Mouse (Mus musculus) hindbrain, embryonic 10.5 days (tissue): Measurements from ENCODE around the gene Smim17. TPM values are rescaled to one million over a fixed set of nuclear protein-coding genes. Genes with fewer than 3 reads are reported as not detected.
"Not testable (repeated sequence)": the region's sequence is repeated elsewhere in the genome, so short reads cannot be mapped to it uniquely, and the experiment has no call there.

ENCODE experiments used
- DNase-seq: peaks from one replicate; pipeline ENCODE4 v3.0.0-alpha.2; 2017; ENCODE audit warnings: low spot score
- H3K27ac ChIP-seq: fragments of 300-500 bp; sonication (generic); 2 replicates; pipeline ENCODE4 v1.5.1; 2016; ENCODE audit warnings: mild to moderate bottlenecking, moderate library complexity
- H3K27me3 ChIP-seq: fragments of 300-500 bp; sonication (generic); 2 replicates; pipeline ENCODE4 v1.6.1; 2016; ENCODE audit warnings: mild to moderate bottlenecking; ENCODE audit not compliant: poor library complexity, insufficient read depth, severe bottlenecking
- H3K36me3 ChIP-seq: fragments of 300-500 bp; sonication (generic); 2 replicates; pipeline ENCODE4 v1.6.1; 2016; ENCODE audit warnings: mild to moderate bottlenecking, moderate library complexity
- H3K4me1 ChIP-seq: fragments of 300-500 bp; sonication (generic); replicated peaks from 2 replicates; pipeline ENCODE4 v1.6.1; 2016; ENCODE audit warnings: mild to moderate bottlenecking
- H3K4me3 ChIP-seq: fragments of 300-500 bp; sonication (generic); 2 replicates; pipeline ENCODE4 v1.5.1; 2016; ENCODE audit warnings: mild to moderate bottlenecking, moderate library complexity
- H3K9me3 ChIP-seq: fragments of 300-500 bp; sonication (generic); 2 replicates; pipeline ENCODE4 v1.6.1; 2016; ENCODE audit warnings: mild to moderate bottlenecking, moderate library complexity
- WGBS: fragments of 180-500 bp; shearing (Covaris S2); methylation state at CpG from one replicate; pipeline ENCODE4 v1.1.7; 2016; 5-methylcytosine and 5-hydroxymethylcytosine counted together
- polyA plus RNA-seq: library from polyadenylated mRNA; unstranded; fragments of >200 nt; fragmentation: Nextera tagmentation; extraction: Ambion mirVana; gene quantifications from 2 replicates; pipeline ENCODE4 v1.2.1, GENCODE M21; 2016

The Smim17 gene
- 0.29 and 1.2 TPM in 2 replicates for polyA plus RNA-seq

DNA sequence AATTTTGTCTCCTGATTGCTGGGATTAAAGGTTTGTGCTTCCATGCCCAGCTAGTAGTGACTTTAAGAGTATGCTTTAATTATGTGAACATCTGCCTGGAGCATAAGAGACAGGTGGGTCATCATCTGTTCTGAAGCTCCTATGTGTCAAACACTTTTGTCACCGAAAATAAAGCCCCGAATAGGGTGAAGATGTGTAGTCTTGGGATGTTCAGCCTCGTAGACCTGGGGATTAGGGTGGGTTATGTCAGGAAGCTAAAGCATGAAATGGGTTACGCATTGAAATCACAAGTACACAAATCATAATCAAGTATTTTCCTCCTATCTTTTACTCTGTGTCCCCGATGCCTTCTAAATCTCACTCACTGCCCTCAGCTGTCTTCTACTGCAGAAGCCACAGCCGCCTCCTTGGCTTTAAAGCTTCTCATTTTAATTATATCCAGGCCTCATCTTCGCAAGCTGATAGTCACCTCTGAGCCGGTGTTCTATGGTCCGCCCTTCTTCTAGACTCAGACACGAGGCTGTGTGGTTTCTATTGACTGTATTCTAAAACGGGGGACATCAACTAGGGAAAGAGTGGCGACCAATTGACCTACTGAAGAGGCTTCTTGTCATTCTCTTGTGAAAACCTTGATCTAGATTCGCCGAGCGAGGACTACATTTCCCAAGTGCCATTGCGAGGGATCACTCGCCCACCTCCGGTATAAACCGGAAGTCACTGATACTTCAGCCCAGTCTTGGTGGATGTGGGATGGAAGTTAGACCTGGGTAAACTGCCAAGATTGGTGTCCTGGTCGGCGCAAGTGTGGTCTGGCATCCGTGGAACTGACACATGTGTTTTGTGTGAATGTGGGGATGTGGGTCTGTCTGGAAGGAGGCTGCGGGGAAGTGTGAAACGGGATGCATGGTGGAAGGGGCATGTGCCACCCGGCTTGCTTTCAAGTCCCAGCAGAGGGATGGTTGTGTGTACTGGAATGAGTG lies at the start of gene Smim17:
TSS of gene Smim17 (plus strand) at position 720 of the 980 bp plus-strand sequence.
- Histone ChIP-seq H3K4me3 (peak within 1 kb of the TSS; percentile 58), H3K27me3 (no peaks in the 10 kb centered on the region), H3K9me3 (peaks cover 4% of the 10 kb centered on the region; the same call in 1 of the 2 replicates), H3K27ac (peak within 1 kb of the TSS; percentile 77), H3K4me1 (peaks cover 7% of the 10 kb centered on the region; the same call in 1 of the 2 replicates), H3K36me3 (peaks cover 25% of the 10 kb centered on the region)
- peak; percentile 66 for DNase-seq
- 30% methylated on average over 25 of the region's 25 CpGs for WGBS

DNA sequence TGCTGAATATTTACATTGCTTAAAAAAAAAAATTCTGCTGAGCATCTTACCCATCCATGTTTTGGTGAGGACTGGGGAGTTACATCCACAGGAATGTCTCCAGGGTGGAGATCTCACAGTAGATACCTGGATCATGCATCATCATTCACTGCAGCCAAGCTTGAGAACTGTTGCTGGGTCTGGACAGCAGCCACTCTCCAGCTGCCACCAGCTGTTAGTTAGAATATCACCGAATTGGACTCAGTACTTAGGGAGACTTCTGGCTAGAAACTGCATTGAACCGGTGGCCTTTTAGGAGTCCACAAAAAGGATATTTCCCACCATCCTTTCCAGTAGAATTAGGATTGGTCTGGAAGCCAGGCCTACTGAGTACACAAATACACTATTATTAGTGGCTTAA lies 40.4 kb upstream of the Smim17 start:
- H3K27me3 ChIP-seq, result no peaks in the 10 kb centered on the region

DNA sequence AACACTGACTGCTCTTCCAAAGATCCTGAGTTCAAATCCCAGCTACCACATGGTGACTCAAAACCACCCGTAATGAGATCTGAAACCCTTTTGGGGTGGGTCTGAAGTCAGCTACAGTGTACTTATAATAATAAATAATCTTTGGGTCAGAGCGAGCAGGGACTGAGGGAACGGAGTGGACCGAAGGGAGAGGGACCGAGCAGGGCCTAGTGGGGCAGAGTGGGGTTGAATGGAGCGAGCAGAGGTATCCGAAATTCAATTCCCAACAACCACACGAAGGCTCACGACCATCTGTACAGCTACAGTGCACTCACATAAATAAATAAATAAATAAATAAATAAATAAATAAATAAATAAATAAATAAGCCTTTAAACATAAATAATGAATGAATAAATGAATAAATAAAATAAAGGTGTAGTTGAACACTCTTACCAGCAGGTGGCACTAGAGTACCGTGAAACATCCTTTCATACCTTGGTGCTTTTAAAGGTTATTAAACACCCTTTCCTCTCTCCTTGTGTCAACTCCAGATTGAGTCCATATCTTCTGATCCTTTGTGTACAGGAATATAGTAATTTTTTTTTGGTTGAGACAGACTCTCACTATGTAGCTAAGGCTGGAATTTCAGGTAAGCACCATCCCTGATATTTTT lies 39.5 kb upstream of the Smim17 start:
- peaks cover 6% of the 10 kb centered on the region for H3K36me3 ChIP-seq
- H3K4me3 ChIP-seq, result no peak overlapping the region
- H3K9me3 ChIP-seq, result no peaks in the 10 kb centered on the region
- H3K4me1 ChIP-seq, result peaks cover 16% of the 10 kb centered on the region
- DNase-seq, result no peak
- 51% methylated on average over 10 of the region's 10 CpGs for WGBS
- H3K27ac ChIP-seq, result no peak overlapping the region
- no peaks in the 10 kb centered on the region for H3K27me3 ChIP-seq

More for the DNA sequence above, 40.4 kb upstream of the Smim17 start:
- no peak for DNase-seq
- Histone ChIP-seq H3K9me3 (no peaks in the 10 kb centered on the region), H3K27ac (no peak overlapping the region), H3K4me1 (peaks cover 10% of the 10 kb centered on the region; the same call in 1 of the 2 replicates), H3K36me3 (peaks cover 16% of the 10 kb centered on the region), H3K4me3 (no peak overlapping the region)
- 69% methylated on average over 2 of the region's 2 CpGs for WGBS

DNA sequence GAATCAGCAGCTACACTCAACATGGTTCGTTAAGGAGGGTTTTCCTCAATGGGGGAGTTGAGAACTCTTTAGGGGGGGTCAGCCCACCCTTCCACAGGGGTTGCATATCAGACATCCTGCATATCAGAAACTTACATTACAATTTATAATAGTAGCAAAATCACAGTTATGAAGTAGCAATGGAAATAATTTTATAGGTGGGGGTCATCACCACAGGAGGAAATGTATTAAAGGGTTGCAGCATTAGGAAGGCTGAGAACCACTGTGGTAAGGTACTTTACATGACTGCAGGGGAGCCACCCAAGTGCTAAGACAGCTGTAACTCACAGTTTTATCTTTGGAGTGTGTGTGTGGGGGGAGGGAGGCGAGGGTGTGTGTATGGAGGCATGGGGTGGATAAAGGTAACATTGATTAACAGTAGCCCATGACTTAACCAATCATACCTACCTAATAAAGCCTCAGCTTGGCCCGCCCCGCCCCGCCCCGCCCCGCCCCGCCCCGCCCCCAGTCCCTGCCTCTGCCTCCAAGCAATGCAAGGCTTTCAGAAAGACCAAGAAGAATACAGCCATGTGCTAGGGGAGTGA lies 37.9 kb upstream of the Smim17 start:
- Histone ChIP-seq H3K4me3 (no peak overlapping the region), H3K27me3 (no peaks in the 10 kb centered on the region), H3K4me1 (peaks cover 16% of the 10 kb centered on the region), H3K9me3 (no peaks in the 10 kb centered on the region), H3K27ac (no peak overlapping the region), H3K36me3 (no peaks in the 10 kb centered on the region)
- WGBS, result 11% methylated on average over 9 of the region's 9 CpGs
- no peak for DNase-seq

DNA sequence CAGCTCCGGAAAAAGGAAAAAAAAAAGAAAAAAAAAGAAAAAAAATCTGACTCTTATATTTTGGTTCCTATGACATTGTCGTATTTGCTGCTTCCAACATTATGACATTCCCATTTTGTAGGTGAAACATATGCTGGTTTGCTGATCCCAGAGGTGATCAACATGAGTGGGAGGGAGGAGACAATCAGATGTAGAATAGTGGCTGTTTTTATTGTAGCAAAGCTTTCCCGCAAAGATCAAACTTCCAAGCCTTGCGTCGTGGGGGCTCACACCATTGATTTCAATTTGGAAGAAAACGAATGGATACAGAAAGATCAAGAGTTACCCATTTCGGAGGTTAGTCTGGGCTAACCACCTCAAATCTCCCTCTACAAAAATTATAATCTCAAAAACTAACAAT lies 36.8 kb upstream of the Smim17 start:
- H3K27ac ChIP-seq, result peak overlapping the region; percentile 90

DNA sequence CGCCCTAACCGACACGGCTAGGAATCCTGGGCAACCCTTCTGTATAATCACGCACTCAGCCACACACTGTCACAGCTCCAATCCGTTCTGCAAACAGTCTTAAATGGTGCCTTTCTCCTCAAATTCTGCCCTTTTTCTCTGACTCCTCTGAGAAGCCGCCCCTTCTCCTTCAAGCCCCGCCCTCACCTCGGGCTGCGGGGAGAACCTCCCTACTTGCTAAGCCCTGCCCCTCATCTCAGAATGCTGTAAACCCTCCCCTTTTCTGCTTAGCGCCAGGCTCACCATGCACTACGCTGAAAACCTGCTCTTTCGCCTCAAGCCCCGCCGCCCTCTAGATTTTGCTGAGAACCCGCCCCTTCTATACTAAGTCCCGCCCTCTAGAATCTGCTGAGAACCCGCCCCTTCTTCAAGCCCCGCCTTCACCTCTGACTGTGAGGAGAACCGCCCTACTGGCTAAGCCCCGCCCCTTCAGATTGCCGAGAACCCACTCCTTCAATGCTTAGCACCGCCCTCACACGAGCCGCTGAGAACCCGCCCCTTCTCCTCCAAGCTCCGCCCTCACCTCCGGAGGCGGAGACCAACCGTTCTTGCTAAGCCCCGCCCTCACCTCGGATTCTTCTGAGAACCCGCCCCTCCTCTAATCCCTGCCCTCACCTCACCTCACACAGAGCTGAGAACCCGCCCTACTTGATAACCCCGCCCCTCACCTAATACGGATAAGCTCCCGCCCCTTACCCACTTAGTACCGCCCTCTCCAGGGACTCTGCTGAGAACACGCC lies 36.1 kb upstream of the Smim17 start:
- under 1% methylated on average over 38 of the region's 38 CpGs for WGBS

More for the DNA sequence above, 36.8 kb upstream of the Smim17 start:
- DNase-seq, result no peak
- WGBS, result 30% methylated on average over 7 of the region's 7 CpGs
- Histone ChIP-seq H3K27me3 (no peaks in the 10 kb centered on the region), H3K4me3 (peak overlapping the region; percentile 59), H3K4me1 (peaks cover 16% of the 10 kb centered on the region), H3K36me3 (no peaks in the 10 kb centered on the region), H3K9me3 (no peaks in the 10 kb centered on the region)

DNA sequence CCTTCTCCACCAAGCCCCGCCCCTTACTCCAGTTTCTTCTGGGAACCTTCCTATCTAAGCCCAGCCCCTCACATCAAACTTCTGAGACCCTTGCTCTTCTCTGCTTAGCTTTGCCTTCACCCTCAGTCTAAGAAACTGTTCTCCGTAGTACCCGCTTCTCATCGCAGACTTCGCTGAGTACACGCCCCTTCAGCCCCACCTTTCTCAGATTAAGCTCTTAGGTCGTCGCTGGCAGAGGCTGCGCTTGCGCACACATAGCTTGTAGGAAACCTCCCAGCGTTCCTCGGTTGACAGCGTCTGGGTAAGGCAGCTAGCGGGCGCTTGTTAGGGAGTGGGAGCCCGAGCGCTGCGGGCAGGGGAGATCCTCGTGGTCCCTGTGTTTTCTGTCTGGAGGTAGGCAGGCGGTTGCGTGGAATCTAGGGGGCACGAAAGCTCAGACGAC lies 35.4 kb upstream of the Smim17 start, which contains the start of gene Zfp78:
TSS of gene Zfp78 (plus strand) at position 234 of the 442 bp plus-strand sequence.
- peaks cover 16% of the 10 kb centered on the region for H3K4me1 ChIP-seq
- peak within 1 kb of the TSS; percentile 90 for H3K27ac ChIP-seq
- WGBS, result under 1% methylated on average over 23 of the region's 23 CpGs
- H3K36me3 ChIP-seq, result no peaks in the 10 kb centered on the region
- no peaks in the 10 kb centered on the region for H3K27me3 ChIP-seq
- H3K4me3 ChIP-seq, result peak within 1 kb of the TSS; percentile 59
- peak; percentile 90 for DNase-seq
- no peaks in the 10 kb centered on the region for H3K9me3 ChIP-seq

More for the DNA sequence above, 36.1 kb upstream of the Smim17 start:
- Histone ChIP-seq H3K27me3 (no peaks in the 10 kb centered on the region), H3K4me1 (peaks cover 16% of the 10 kb centered on the region), H3K36me3 (no peaks in the 10 kb centered on the region), H3K9me3 (no peaks in the 10 kb centered on the region), H3K27ac (peak overlapping the region; percentile 90), H3K4me3 (peak overlapping the region; percentile 59)
- DNase-seq, result peak; percentile 98

DNA sequence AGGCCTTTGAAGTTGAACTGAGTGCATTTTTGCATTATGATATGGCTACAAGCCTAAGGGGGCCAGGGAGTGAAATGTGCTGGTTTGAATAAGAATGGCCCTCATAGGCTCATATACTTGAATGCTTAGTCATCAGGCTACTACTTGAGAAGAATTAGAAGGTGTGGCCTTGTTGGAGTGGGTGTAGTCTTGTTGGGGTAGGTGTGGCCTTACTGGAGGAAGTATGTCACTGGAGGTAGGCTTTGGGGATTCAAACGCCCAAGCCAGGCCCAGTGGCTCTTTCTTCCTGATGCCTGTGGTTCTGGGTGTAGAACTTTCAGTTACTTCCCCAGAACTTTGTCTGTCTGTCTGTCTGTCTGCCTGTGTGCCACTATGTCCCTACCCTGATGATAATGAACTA lies 33.8 kb upstream of the Smim17 start:
- no peak overlapping the region for H3K27ac ChIP-seq
- DNase-seq, result no peak
- peaks cover 16% of the 10 kb centered on the region for H3K4me1 ChIP-seq
- no peak overlapping the region for H3K4me3 ChIP-seq
- 77% methylated on average over 1 of the region's 1 CpGs for WGBS
- H3K36me3 ChIP-seq, result no peaks in the 10 kb centered on the region
- no peaks in the 10 kb centered on the region for H3K27me3 ChIP-seq
- no peaks in the 10 kb centered on the region for H3K9me3 ChIP-seq

DNA sequence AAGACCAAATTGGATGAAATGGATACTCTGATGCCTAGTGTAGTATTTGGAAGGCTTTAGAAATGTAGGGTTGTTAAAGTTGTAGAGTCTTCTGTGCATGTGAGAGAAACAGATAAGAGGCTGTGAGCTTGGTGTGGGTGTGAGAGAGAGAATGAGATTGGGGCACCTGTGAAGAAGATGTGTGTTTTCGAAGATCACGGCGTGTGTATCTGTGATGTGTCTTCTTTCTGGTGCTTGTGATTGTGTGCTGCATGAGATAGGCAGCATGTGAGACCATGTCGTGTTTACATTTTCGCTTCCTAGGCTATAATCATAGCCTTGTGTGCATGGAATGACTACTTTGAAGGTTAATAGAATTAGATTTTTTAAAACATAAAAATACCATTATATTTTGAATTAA lies 31.3 kb upstream of the Smim17 start:
- Histone ChIP-seq H3K4me1 (peaks cover 7% of the 10 kb centered on the region), H3K9me3 (no peaks in the 10 kb centered on the region), H3K36me3 (no peaks in the 10 kb centered on the region), H3K27me3 (no peaks in the 10 kb centered on the region), H3K4me3 (no peak overlapping the region), H3K27ac (no peak overlapping the region)
- WGBS, result 87% methylated on average over 5 of the region's 5 CpGs
- DNase-seq, result no peak

DNA sequence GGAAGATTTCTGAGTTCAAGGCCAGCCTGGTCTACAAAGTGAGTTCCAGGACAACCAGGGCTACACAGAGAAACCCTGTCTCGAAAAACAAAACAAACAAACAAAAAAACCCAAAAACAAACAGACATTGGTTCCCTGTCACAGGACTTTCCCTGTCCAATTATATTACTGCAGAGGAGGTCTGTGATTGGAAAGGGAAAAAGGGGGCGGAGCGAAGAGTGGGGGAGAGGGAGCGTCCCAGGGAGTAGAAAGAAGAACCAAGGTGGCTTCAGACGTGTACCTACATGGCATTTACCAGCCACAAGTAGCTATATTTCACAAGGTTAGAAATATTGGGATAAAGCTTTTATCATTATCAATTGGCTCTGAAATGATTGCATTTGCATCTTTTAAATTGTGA lies 30.4 kb upstream of the Smim17 start:
- H3K4me1 ChIP-seq, H3K9me3 ChIP-seq, DNase-seq, H3K27me3 ChIP-seq, H3K4me3 ChIP-seq, H3K36me3 ChIP-seq, H3K27ac ChIP-seq: not testable (repeated sequence)
- 75% methylated on average over 5 of the region's 5 CpGs for WGBS

DNA sequence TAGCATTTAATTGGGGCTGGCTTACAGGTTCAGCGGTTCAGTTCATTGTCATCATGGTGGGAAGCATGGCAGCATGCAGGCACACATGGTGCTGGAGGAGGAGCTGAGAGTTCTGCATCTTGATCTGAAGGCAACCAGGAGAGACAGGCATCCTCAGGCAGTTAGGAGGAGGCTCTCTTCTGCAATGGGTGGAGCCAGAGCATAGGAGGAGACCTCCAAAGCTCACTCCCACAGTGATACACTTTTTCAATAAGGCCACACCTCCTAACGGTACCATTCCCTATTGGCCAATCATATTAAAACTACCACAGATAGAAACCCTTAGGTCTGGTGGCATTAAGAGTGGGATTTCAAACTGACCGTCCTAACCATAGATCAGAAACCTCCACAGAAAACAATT lies 29.1 kb upstream of the Smim17 start:
- DNase-seq, result no peak
- Histone ChIP-seq H3K4me3 (no peak overlapping the region), H3K27me3 (no peaks in the 10 kb centered on the region), H3K27ac (no peak overlapping the region), H3K4me1 (no peaks in the 10 kb centered on the region), H3K36me3 (no peaks in the 10 kb centered on the region), H3K9me3 (no peaks in the 10 kb centered on the region)
- 85% methylated on average over 3 of the region's 3 CpGs for WGBS

DNA sequence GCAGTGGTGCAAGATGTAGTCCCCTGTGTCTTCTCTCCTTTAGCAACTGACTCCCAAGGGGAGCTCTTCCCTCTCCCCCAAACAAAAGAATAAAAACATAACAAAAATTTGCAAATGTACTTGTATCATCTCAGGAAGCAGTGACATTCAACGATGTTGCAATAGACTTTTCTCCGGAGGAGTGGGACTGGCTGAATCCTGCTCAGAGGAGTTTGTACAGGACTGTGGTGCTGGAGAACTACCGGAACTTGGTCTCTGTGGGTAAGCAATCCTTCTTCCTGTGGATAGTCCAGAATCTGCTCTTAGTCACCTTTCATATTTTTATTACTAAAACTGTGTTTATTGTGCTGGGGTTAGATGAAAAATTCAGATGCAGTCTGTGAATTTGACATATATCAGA lies 25.5 kb upstream of the Smim17 start:
- Histone ChIP-seq H3K4me1 (no peaks in the 10 kb centered on the region), H3K27ac (no peak overlapping the region), H3K4me3 (no peak overlapping the region), H3K9me3 (no peaks in the 10 kb centered on the region), H3K27me3 (no peaks in the 10 kb centered on the region), H3K36me3 (no peaks in the 10 kb centered on the region)
- WGBS, result 89% methylated on average over 3 of the region's 3 CpGs
- no peak for DNase-seq
